Mouse (Mus musculus): ENCODE results near the gene Reps2. TPM values are rescaled to one million over a fixed set of nuclear protein-coding genes. Genes with fewer than 3 reads are reported as not detected.

Reps2 gene
- total RNA-seq (2021): 1 to 10 TPM; 1.3 to 2.0 TPM

GRCm38 (mm10) chrX:162643091-162643788 lies at the start of gene Reps2:
TSS of gene Reps2 (minus strand) at chrX:162643649.
- intact Hi-C loops (cut with DNase I): no loop called here
- peak; percentile 53 to 69 for DNase-seq

- intact Hi-C loops (cut with DNase I): no loop called here
- no peak for DNase-seq
Observed at GRCm38 (mm10) chrX:162691272-162691671, 47.8 kb upstream of the Reps2 start.

- no peak for DNase-seq
- intact Hi-C loops (cut with DNase I): no loop called here
Observed at GRCm38 (mm10) chrX:162685394-162685793, 41.9 kb upstream of the Reps2 start.

- no peak for DNase-seq
- intact Hi-C loops (cut with DNase I): no loop called here
Observed at GRCm38 (mm10) chrX:162679506-162679905, 36.1 kb upstream of the Reps2 start.

- no peak for DNase-seq
- intact Hi-C loops (cut with DNase I): no loop called here
Observed at GRCm38 (mm10) chrX:162678820-162679219, 35.4 kb upstream of the Reps2 start.

GRCm38 (mm10) chrX:162666166-162666565 lies 22.7 kb upstream of the Reps2 start:
- intact Hi-C loops (cut with DNase I): no loop called here
- DNase-seq: no peak

GRCm38 (mm10) chrX:162660182-162660581 lies 16.7 kb upstream of the Reps2 start:
- intact Hi-C loops (cut with DNase I): no loop called here

GRCm38 (mm10) chrX:162653518-162653917 lies 10.1 kb upstream of the Reps2 start:
- no peak for DNase-seq

More at GRCm38 (mm10) chrX:162660182-162660581, 16.7 kb upstream of the Reps2 start:
- no peak for DNase-seq

GRCm38 (mm10) chrX:162652445-162652844 lies 9.0 kb upstream of the Reps2 start:
- no peak for DNase-seq
- intact Hi-C loops (cut with DNase I): no loop called here

More at GRCm38 (mm10) chrX:162653518-162653917, 10.1 kb upstream of the Reps2 start:
- intact Hi-C loops (cut with DNase I): no loop called here

- intact Hi-C loops (cut with DNase I): no loop called here
- no peak for DNase-seq
Observed at GRCm38 (mm10) chrX:162651125-162651524, 7.7 kb upstream of the Reps2 start.

- intact Hi-C loops (cut with DNase I): no loop called here
- DNase-seq: no peak
Observed at GRCm38 (mm10) chrX:162643789-162644092, 292 bp upstream of the Reps2 start.

GRCm38 (mm10) chrX:162642402-162643090 lies 903 bp downstream of the Reps2 start:
- peak in 1 of 2 experiments; percentile 9 for DNase-seq

GRCm38 (mm10) chrX:162641764-162642163 lies 1.7 kb downstream of the Reps2 start:
- intact Hi-C loops (cut with DNase I): no loop called here
- DNase-seq: no peak

More at GRCm38 (mm10) chrX:162642402-162643090, 903 bp downstream of the Reps2 start:
- intact Hi-C loops (cut with DNase I): no loop called here

- intact Hi-C loops (cut with DNase I): no loop called here
- no peak for DNase-seq
Observed at GRCm38 (mm10) chrX:162635159-162635558, 8.3 kb downstream of the Reps2 start.

- intact Hi-C loops (cut with DNase I): no loop called here
- DNase-seq: no peak
Observed at GRCm38 (mm10) chrX:162622091-162622437, 21.4 kb downstream of the Reps2 start.

GRCm38 (mm10) chrX:162621194-162622090 lies 22.0 kb downstream of the Reps2 start:
- intact Hi-C loops (cut with DNase I): no loop called here
- no peak for DNase-seq

GRCm38 (mm10) chrX:162619705-162620104 lies 23.7 kb downstream of the Reps2 start:
- no peak for DNase-seq
- intact Hi-C loops (cut with DNase I): no loop called here

GRCm38 (mm10) chrX:162618547-162618946 lies 24.9 kb downstream of the Reps2 start:
- intact Hi-C loops (cut with DNase I): no loop called here
- DNase-seq: no peak

GRCm38 (mm10) chrX:162606113-162606512 lies 37.3 kb downstream of the Reps2 start:
- no peak for DNase-seq
- intact Hi-C loops (cut with DNase I): no loop called here

GRCm38 (mm10) chrX:162599666-162600065 lies 43.8 kb downstream of the Reps2 start:
- intact Hi-C loops (cut with DNase I): no loop called here
- no peak for DNase-seq
